Mouse (Mus musculus): ENCODE measurements around the gene Plcl1. TPM values are rescaled to one million over a fixed set of nuclear protein-coding genes. Genes with fewer than 3 reads are reported as not detected.

Plcl1 gene
- polyA plus RNA-seq, 1 experiment: 0.58 TPM

GRCm38 (mm10) chr1:55617857-55618256, 212.1 kb downstream of the Plcl1 start:
- Histone ChIP-seq H3K27ac (ENCODE audit: insufficient read depth, low read depth, low read length) (no peak overlapping the region), H3K4me1 (ENCODE audit: control insufficient read depth, insufficient read depth, low read length) (no peaks in the 10 kb centered on the region), H3K4me3 (ENCODE audit: insufficient read depth, low read length) (no peak overlapping the region)
- no peak for TF ChIP-seq POLR2A (IDR thresholded peaks at IDR 0.05; ENCODE audit: borderline replicate concordance, low read depth, low read length)
- TF ChIP-seq CTCF (IDR thresholded peaks at IDR 0.05; ENCODE audit: low read depth, low read length): no peak

- H3K4me3 ChIP-seq (ENCODE audit: insufficient read depth, low read length): no peak overlapping the region
- no peak overlapping the region for H3K27ac ChIP-seq (ENCODE audit: insufficient read depth, low read depth, low read length)
- H3K4me1 ChIP-seq (ENCODE audit: control insufficient read depth, insufficient read depth, low read length): no peaks in the 10 kb centered on the region
- TF ChIP-seq POLR2A (IDR thresholded peaks at IDR 0.05; ENCODE audit: borderline replicate concordance, low read depth, low read length) (no peak), CTCF (IDR thresholded peaks at IDR 0.05; ENCODE audit: low read depth, low read length) (no peak)
Measured at GRCm38 (mm10) chr1:55618617-55619286, 213.0 kb downstream of the Plcl1 start.

DNA sequence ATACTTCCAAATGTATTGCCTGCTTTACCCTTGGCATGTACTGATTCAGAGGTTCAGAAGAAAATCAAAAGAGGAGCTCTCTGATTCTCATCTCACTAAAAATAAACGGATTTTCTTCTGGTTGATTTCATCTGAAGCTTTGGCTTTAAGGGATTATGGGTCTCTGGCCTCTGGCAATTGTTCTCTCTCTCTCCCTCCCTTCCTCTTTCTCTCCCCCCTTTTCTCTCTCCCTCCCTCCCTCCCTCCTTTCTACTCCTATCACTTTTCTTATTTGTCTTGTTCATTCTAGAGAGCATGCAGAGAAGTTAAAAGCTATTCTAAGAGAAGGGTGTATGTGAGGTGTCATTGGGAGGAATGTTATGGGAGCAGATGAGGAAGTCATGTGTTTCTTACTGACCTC, 225.8 kb downstream of the Plcl1 start:
- TF ChIP-seq CTCF (IDR thresholded peaks at IDR 0.05; ENCODE audit: low read depth, low read length) (no peak), POLR2A (IDR thresholded peaks at IDR 0.05; ENCODE audit: borderline replicate concordance, low read depth, low read length) (no peak)
- no peaks in the 10 kb centered on the region for H3K4me1 ChIP-seq (ENCODE audit: control insufficient read depth, insufficient read depth, low read length)
- no peak overlapping the region for H3K27ac ChIP-seq (ENCODE audit: insufficient read depth, low read depth, low read length)
- no peak overlapping the region for H3K4me3 ChIP-seq (ENCODE audit: insufficient read depth, low read length)

DNA sequence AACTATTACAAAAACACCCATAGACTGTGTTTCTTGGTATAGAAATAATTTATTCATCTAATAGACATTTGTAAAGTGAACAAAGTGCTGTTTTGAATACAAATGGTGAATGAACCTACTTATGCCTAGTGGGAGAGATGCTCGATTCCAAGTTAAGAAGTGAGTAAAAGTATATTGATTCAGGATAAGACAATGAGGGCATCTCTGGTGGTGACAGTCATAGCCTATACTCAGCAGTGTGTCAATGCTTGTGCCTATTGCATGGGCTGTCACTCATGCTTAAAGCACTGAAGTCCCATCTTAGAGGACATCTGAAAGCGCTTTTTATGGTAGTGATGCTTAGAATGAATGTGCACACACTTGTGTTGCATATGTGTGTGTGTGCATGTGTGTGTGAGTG, 226.3 kb downstream of the Plcl1 start:
- Histone ChIP-seq H3K27ac (ENCODE audit: insufficient read depth, low read depth, low read length) (no peak overlapping the region), H3K4me3 (ENCODE audit: insufficient read depth, low read length) (no peak overlapping the region), H3K4me1 (ENCODE audit: control insufficient read depth, insufficient read depth, low read length) (no peaks in the 10 kb centered on the region)
- no peak for TF ChIP-seq POLR2A (IDR thresholded peaks at IDR 0.05; ENCODE audit: borderline replicate concordance, low read depth, low read length)

- TF ChIP-seq POLR2A (IDR thresholded peaks at IDR 0.05; ENCODE audit: borderline replicate concordance, low read depth, low read length) (no peak), CTCF (IDR thresholded peaks at IDR 0.05; ENCODE audit: low read depth, low read length) (no peak)
- H3K4me3 ChIP-seq (ENCODE audit: insufficient read depth, low read length): no peak overlapping the region
- no peak overlapping the region for H3K27ac ChIP-seq (ENCODE audit: insufficient read depth, low read depth, low read length)
- no peaks in the 10 kb centered on the region for H3K4me1 ChIP-seq (ENCODE audit: control insufficient read depth, insufficient read depth, low read length)
Measured at GRCm38 (mm10) chr1:55633326-55633725, 227.6 kb downstream of the Plcl1 start.

DNA sequence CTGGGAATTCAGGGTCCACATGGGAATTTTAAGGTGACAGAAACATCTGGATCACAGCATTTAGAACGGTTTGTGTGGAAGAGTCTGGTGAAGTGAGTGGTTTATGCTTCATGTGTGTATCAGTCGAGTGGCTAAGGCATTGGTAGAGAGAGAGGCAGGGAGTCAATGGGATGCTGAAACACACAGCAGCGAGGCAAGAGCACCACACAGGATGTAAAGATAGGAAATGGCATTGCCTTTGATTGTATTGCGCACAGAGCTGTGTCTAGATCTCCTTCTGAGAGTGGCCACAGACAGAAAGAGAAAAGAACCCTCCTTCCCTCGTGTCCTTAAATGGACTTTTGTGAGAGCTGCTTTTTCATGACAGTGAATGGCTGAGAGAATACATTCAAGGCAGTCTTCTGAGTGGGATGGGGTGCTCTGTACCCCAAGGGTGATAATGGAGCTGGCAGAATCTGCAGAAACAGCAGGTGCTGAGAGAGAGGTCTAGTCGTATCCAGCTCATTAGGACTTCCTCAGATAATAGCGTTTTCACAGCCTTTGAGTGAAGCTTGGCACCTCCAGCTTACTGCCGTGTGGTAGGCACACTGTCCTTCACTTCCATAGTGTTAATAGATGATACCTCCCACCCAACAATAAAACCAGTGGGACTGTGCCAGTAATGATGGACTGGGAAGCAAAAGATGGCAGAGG, 253.9 kb downstream of the Plcl1 start:
- Histone ChIP-seq H3K4me1 (ENCODE audit: control insufficient read depth, insufficient read depth, low read length) (no peaks in the 10 kb centered on the region), H3K4me3 (ENCODE audit: insufficient read depth, low read length) (no peak overlapping the region), H3K27ac (ENCODE audit: insufficient read depth, low read depth, low read length) (no peak overlapping the region)
- no peak for TF ChIP-seq POLR2A (IDR thresholded peaks at IDR 0.05; ENCODE audit: borderline replicate concordance, low read depth, low read length)
- no peak for TF ChIP-seq CTCF (IDR thresholded peaks at IDR 0.05; ENCODE audit: low read depth, low read length)

GRCm38 (mm10) chr1:55661381-55661780, 255.7 kb downstream of the Plcl1 start:
- Histone ChIP-seq H3K4me1 (ENCODE audit: control insufficient read depth, insufficient read depth, low read length) (no peaks in the 10 kb centered on the region), H3K27ac (ENCODE audit: insufficient read depth, low read depth, low read length) (no peak overlapping the region), H3K4me3 (ENCODE audit: insufficient read depth, low read length) (no peak overlapping the region)
- TF ChIP-seq POLR2A (IDR thresholded peaks at IDR 0.05; ENCODE audit: borderline replicate concordance, low read depth, low read length): no peak
- no peak for TF ChIP-seq CTCF (IDR thresholded peaks at IDR 0.05; ENCODE audit: low read depth, low read length)

GRCm38 (mm10) chr1:55665137-55665827, 259.6 kb downstream of the Plcl1 start:
- H3K4me3 ChIP-seq (ENCODE audit: insufficient read depth, low read length): no peak overlapping the region
- H3K4me1 ChIP-seq (ENCODE audit: control insufficient read depth, insufficient read depth, low read length): peaks cover 2% of the 10 kb centered on the region; the same call in 1 of the 2 replicates
- no peak for TF ChIP-seq CTCF (IDR thresholded peaks at IDR 0.05; ENCODE audit: low read depth, low read length)
- no peak for TF ChIP-seq POLR2A (IDR thresholded peaks at IDR 0.05; ENCODE audit: borderline replicate concordance, low read depth, low read length)
- no peak overlapping the region for H3K27ac ChIP-seq (ENCODE audit: insufficient read depth, low read depth, low read length)

DNA sequence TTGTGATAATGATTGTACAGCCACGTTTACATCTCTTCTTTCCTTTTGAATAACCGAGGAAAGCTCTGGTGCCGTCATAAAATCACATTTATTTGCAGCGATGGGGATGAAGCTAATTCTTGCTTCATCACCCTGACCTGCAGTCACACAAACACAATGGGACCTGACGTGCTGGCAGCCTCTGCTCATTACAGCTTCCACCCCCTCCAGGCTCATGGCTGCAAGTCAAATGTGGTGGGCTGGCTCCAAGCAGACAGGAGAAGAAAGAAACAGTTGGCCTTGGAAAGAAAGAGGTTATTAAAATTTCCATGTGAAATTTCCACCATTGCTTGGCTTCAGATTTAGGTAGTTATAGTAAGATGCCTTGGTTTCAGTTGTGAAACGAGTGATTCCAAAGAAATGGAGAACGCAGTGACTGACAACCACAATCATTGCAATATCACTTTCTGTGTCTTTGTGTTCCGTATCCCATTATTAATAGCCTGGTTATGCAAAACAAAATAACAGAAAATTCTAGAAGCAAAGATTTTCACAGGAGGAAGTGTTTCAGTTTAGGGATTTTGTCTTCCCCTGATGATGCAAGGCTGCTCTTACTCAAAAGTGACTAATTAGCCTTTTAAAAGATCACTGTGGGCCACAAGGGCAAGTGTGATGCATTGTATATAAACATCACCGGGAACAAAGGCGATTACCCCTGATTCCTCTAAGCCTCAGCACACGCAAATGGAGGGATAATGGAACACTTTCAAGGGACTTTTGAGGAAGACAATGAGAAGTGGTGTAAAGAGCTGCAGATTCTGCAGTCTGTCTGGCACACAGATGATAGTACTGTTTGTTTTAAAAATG, 260.3 kb downstream of the Plcl1 start:
- Histone ChIP-seq H3K4me3 (ENCODE audit: insufficient read depth, low read length) (no peak overlapping the region), H3K27ac (ENCODE audit: insufficient read depth, low read depth, low read length) (no peak overlapping the region)
- no peak for TF ChIP-seq POLR2A (IDR thresholded peaks at IDR 0.05; ENCODE audit: borderline replicate concordance, low read depth, low read length)
- no peak for TF ChIP-seq CTCF (IDR thresholded peaks at IDR 0.05; ENCODE audit: low read depth, low read length)

More for the DNA sequence above, 260.3 kb downstream of the Plcl1 start:
- peaks cover 2% of the 10 kb centered on the region; the same call in 1 of the 2 replicates for H3K4me1 ChIP-seq (ENCODE audit: control insufficient read depth, insufficient read depth, low read length)
